Mouse (Mus musculus) activated CD4-positive, CD25-positive, alpha-beta regulatory T cell, adult 4 months (primary cell): Measurements from ENCODE around the gene Nup133. TPM values are rescaled to one million over a fixed set of nuclear protein-coding genes. Genes with fewer than 3 reads are reported as not detected.

ENCODE experiments used
- ATAC-seq: one replicate; pipeline ENCODE4 v1.8.0; 2017
- polyA plus RNA-seq, 2 experiments: library from polyadenylated mRNA; unstranded; fragments of 100-300 nt; shearing (Covaris generic); gene quantifications; one replicate each; pipeline ENCODE4 v1.2.1; 2017

Gene Nup133
- polyA plus RNA-seq, 2 experiments from 2014 or later, result 6.4 to 10.2 TPM

DNA sequence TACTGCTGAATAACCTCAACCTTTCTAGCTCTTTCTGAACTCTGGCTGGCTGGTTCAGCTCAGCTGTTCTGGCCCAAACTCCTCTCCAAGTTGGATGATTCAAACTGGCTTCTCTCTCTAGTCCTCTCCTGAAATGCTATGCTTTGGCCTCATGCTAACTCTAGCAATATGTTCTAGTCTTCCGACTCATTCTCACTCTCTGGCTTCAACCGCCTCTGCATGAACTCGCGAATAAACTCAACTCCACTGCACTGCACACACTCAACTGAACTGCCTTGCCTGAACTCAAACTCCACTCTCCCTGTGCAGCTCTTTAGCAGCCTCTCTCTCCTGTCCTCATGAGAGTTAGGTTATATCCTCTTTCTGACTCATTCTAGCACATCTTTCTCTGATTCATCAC, 61.9 kb downstream of the Nup133 start:
- no peak for ATAC-seq

- ATAC-seq, result no peak
Observed at GRCm38 (mm10) chr8:123884721-123885565, 64.1 kb downstream of the Nup133 start.

GRCm38 (mm10) chr8:123883094-123883493, 66.0 kb downstream of the Nup133 start:
- ATAC-seq, result no peak

GRCm38 (mm10) chr8:123882412-123882811, 66.7 kb downstream of the Nup133 start:
- ATAC-seq, result no peak

DNA sequence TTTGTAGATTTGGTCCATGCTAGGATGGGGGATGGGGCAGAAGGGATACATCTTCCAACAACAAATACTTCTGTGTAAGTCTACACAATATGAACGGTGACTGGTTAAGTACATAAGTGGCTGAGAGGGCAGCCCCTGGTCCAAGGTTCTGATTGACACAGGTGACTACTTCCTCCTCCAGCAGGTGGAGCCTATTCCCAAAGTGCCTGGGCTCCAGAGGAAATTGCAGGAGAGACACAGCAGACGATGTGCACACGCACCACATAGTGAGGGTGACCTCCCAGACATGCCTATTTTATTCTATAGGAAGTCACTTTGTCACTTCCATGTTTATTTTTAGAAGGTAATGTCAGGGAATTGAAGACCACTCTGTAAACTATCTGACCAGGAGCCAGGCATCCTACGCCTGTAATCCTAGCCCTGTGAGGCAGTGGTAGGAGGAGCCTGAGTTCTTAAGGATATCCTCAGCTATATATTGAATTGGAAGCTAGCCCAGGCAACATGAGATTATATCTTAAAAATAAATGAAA, 68.2 kb downstream of the Nup133 start:
- no peak for ATAC-seq

DNA sequence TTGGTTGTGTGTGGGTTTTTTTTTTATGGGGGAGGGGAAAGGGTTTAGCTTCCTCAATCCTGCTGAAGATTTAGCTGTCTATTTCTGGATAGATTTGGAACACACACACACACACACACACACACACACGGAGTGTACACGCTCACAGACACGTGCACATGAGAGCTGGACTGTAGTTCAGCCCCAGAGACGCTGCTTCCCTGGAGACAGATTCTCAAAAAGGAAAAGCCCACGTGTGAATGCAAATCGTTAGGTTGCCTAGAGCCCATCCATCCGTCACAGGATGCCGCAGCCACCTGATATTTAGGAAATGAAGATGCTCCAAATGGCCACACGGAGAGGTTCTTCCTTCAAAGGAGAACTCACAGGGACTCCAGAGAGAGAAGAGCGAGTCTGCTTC, 68.8 kb downstream of the Nup133 start:
- ATAC-seq, result no peak

DNA sequence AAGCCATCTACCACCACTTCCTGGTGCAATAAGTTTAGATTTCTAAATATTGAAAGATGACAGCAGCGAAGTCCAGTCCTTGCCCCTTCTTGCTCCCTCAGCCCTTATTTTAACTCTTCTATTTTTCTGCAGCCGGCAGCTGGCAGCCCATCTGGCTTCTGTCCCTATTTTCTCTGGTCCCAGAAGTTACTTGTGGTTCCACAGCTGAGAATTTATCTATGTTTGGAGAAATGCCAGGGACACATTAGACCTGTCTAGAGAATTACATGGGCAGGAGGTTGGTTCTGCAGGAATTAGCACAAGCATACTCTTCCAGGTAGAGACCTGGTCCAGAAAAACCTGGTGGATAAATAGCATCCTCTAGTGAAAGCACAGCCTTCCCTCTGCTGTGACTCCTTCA, 71.2 kb downstream of the Nup133 start:
- ATAC-seq, result no peak

DNA sequence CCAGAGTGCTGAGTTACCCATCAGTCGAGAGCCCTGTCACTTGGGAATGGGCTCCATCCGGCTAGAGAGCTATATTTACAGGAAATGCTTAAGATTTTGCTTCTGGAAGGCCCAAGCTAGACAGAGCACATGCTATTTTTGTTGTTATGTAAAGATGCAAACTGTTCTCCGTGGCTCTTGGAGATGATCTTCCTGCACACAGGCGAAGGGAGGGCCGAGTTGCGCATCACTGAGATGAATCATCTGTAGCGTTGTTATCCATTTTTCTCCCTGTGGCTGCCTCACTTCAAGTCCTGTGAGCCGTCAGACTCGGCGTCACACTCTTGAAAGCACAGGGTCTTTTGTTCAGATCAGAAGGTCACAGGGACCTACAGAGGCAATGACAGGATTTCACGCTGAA, 74.7 kb downstream of the Nup133 start:
- ATAC-seq, result no peak

DNA sequence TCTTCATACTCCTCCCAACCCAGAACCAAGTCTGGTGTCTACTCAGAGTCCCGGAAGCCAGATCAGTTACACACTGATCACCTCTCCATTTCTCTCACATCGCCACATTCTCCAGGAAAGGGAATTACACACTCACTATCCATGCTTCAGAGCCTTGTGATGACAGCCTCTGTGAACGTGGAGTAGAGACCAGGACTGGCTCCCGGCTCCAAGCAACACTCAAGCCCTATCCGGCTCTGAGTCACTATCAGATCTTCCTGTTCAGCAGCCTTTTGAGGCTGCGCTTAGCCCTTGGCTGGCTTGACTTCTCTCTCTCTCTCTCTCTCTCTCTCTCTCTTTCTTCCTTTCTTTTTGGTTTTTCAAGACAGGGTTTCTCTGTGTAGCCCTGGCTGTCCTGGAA, 75.7 kb downstream of the Nup133 start:
- ATAC-seq, result no peak

- no peak for ATAC-seq
Observed at GRCm38 (mm10) chr8:123872048-123872447, 77.0 kb downstream of the Nup133 start.

DNA sequence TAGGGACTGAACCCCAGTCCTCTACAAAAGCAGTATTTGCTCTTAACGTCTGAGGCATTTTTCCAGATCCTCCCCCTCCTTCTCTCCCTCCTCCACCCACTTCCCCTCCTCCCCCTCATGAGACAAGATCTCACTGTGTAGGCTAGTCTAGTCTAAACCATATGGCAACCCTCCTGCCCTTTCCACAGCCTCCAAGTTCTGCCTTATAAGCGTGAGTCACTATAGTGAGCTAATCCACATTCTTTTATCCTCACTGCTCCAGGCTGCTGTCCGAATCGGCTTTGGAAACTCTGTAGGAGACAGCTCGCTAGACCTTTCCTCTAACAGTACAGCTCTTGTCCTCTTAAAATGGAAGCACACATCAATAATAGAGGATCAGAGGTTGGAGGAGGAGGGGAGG, 82.1 kb downstream of the Nup133 start:
- ATAC-seq, result no peak

DNA sequence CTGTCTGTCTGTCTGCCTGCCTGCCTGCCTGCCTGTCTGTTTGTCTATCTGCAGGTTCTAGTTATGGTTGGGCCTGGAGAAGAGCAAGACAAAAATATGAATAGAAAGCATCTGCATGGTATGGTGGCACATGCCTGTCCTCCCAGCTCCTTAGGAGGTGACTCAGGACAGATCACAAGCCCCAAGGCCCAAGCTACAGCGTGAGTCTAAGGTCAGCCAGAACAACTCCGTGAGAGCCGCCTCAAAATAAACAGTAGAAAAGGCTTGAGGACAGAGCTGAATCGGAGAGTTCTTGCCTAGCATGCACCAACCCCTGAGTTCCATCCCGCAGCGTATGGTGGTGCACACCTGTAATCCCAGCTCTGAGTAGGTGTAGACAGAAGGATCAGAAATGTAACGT, 83.3 kb downstream of the Nup133 start:
- ATAC-seq, result no peak

DNA sequence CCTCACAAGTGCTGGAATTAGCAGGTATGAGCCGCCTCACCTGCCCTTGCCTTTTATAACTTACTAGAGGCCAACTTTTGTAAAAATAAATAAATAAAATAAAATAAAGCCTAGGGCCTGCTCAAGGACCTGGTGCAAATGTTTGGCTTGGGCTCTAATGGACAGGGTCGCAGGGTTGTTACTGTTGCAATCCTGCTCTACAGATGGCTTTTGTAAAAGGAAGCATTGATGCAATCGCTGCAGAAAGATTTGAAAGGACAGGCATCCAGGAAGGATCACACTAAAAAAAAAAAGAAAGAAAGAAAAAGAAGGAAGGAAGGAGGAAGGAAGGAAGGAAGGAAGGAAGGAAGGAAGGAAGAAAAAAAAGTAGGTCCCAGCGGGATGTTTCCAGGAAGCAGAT, 88.7 kb downstream of the Nup133 start:
- ATAC-seq, result no peak

GRCm38 (mm10) chr8:123859648-123860259, 89.3 kb downstream of the Nup133 start, which contains the start of gene Ccsap:
Gene Ccsap (minus strand): TSS chr8:123860209.
- ATAC-seq, result peak; percentile 62

GRCm38 (mm10) chr8:123858941-123859647, 90.0 kb downstream of the Nup133 start:
- peak; percentile 86 for ATAC-seq

DNA sequence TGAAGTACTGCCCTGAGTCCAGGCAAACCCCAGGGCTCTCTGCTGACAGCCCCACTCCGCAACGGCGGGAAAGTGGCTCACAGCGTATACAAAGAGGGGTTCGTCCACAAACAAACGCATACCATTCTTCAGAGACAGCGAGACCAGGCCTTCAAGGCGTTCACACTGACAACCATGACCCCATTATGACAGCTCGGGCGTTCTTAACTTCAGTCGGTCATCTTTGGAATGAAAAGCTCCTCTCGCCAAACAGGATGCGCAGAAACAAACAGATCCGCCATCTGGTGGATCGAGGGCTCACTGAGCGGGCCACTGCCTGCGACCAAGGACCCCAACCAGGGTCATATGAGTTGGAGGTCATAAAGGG, 90.5 kb downstream of the Nup133 start:
- ATAC-seq, result peak; percentile 8

DNA sequence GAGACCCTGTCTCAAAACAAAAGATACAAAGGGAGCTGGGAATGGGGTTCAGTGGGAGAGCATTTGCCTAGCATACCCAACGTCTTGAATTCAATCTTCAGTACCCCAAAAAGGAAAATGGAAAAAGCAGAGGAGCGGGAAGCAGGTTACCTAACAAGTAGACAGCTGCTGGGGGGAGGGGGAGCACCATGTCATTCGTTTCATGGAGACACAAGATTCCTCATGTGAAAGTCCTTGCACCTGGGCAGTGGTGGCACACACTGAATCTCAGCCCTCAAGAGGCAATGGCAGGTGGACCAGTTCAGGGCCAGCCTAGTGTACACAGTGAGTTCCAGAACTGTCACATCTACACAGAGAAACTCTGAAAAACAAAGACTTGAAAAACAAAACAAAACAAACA, 91.7 kb downstream of the Nup133 start:
- ATAC-seq, result no peak

DNA sequence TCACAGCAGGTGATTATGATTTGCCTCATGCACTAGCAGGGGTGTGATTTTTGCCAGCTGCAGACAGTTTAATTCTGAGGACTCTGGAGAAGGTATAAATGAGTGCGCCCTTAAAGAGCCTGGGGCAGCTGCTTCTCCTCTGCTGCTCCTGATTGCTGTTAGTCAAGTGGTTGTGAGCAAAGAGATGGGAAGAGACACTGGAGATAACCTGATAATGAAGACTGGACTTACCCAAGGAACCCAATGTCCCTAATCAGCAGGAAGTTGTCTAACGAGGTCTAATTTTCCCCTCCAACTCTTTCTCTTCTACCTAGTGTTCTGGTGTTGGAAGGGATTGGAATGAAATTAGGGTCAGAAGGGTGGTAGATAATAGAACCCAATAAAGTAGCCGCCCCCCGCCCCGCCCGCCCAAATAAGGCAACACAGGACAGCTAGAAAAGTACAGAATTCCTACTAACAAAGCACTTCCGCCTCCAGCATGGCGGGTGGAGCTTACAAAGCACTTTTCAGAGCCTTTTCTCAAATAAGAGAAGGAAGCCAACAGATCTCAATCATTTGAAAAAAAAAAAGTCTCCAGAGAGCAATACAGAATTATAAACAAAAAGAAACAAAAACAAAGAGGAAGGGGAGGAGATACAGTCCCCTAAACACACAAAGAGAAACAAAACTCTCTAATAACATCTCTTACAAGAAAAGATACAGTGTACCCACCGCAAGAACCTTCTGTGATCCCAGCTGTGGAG, 94.2 kb downstream of the Nup133 start:
- no peak for ATAC-seq

DNA sequence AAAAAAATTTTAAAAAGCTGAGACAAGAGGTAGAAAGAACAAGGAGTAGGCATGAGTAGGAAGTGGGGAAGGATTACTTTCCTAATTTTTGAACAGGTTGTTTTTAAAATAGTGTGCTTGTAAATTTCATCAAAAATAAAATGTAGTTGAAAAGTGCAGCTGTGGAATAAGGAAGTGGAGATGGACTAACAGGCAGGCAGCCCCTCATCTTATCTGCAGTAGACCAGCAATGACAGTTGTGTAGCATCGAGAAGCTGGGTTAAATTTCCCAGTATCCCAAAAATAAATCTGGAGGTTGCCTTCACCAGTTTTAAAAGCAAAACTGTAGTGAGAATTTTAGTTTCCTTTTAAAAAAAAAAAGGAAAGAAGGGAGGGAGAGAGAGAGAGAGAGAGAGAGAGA, 94.8 kb downstream of the Nup133 start:
- no peak for ATAC-seq

DNA sequence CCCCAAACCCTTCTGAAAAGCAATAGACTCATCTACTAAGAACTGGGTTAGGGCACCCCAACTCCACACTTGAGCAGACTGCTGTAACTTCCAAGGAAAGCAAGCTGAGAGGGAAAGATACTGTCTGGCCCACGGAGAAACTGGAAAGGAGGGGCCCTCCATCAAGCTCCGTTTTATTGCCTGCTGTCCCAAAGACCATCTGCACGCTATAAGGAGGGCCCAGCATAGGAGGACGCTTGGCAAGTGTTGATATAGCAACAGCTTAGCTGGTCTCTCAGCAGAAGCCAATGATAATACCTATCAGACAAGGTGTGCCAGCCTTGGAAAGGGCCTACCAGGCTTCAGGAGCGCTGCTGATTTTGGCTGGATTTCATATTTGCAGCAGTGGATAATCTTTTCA, 97.5 kb downstream of the Nup133 start:
- no peak for ATAC-seq

- no peak for ATAC-seq
Observed at GRCm38 (mm10) chr8:123849352-123849751, 99.7 kb downstream of the Nup133 start.

DNA sequence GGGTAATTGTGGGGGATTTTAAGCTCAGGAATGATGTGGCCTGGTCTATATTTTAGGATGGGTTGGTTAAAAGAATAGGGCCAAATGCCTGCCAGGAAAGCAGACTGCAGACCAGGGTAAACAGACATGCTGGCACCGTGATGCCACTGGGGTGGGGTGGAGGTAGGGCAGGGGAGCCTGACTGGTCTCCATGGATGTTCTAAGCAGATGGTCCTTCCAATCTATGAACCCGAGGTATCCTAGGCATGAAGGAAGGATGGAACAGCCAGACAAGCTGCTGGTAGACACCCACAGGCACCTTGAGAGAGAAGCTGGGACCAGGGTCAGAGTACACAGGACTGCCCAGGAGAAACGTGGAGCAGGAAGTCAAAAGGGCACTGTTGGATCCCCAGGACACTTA, 101.5 kb downstream of the Nup133 start:
- no peak for ATAC-seq
